Mouse (Mus musculus) limb, embryonic 12.5 days (tissue): ENCODE measurements around the gene Slc6a12. TPM values are rescaled to one million over a fixed set of nuclear protein-coding genes. Genes with fewer than 3 reads are reported as not detected.
A peak's percentile ranks its signal among the peaks of the same experiment; 100 is the strongest.

Experiments
- ATAC-seq: fragments of 200-750 bp; cut with Nextera tagmentation; 2 replicates; pipeline ENCODE4 v1.8.0; 2017; ENCODE audit warnings: low read depth, moderate TSS enrichment; ENCODE audit not compliant: insufficient number of reproducible peaks, insufficient read depth, low FRiP score, low TSS enrichment
- H3K27ac ChIP-seq: fragments of 300-500 bp; sonication (generic); 2 replicates; pipeline ENCODE4 v1.5.1; 2016; ENCODE audit warnings: mild to moderate bottlenecking, moderate library complexity
- H3K27me3 ChIP-seq: fragments of 300-500 bp; sonication (generic); 2 replicates; pipeline ENCODE4 v1.6.1; 2016; ENCODE audit warnings: mild to moderate bottlenecking, moderate library complexity
- H3K36me3 ChIP-seq: fragments of 300-500 bp; sonication (generic); 2 replicates; pipeline ENCODE4 v1.6.1; 2016; ENCODE audit warnings: mild to moderate bottlenecking, moderate library complexity
- H3K4me1 ChIP-seq: fragments of 300-500 bp; sonication (generic); replicated peaks from 2 replicates; pipeline ENCODE4 v1.6.1; 2016
- H3K4me2 ChIP-seq: fragments of 300-500 bp; sonication (generic); 2 replicates; pipeline ENCODE4 v1.6.1; 2016; ENCODE audit warnings: mild to moderate bottlenecking, moderate library complexity
- H3K4me3 ChIP-seq: fragments of 300-500 bp; sonication (generic); replicated peaks from 2 replicates; pipeline ENCODE4 v1.5.1; 2016; ENCODE audit warnings: mild to moderate bottlenecking
- H3K9ac ChIP-seq: fragments of 300-500 bp; sonication (generic); replicated peaks from 2 replicates; pipeline ENCODE4 v1.6.1; 2016; ENCODE audit warnings: mild to moderate bottlenecking, moderate library complexity
- H3K9me3 ChIP-seq: fragments of 300-500 bp; sonication (generic); 2 replicates; pipeline ENCODE4 v1.6.1; 2016; ENCODE audit warnings: mild to moderate bottlenecking, moderate library complexity
- WGBS: fragments of 180-500 bp; shearing (Covaris S2); methylation state at CpG from one replicate; pipeline ENCODE4 v1.1.7; 2016; 5-methylcytosine and 5-hydroxymethylcytosine counted together
- polyA plus RNA-seq: library from polyadenylated mRNA; unstranded; fragments of >200 nt; fragmentation: Nextera tagmentation; extraction: Ambion mirVana; gene quantifications from 2 replicates; pipeline ENCODE4 v1.2.1, GENCODE M21; 2016

Gene Slc6a12
- polyA plus RNA-seq = not detected in 2 replicates

DNA sequence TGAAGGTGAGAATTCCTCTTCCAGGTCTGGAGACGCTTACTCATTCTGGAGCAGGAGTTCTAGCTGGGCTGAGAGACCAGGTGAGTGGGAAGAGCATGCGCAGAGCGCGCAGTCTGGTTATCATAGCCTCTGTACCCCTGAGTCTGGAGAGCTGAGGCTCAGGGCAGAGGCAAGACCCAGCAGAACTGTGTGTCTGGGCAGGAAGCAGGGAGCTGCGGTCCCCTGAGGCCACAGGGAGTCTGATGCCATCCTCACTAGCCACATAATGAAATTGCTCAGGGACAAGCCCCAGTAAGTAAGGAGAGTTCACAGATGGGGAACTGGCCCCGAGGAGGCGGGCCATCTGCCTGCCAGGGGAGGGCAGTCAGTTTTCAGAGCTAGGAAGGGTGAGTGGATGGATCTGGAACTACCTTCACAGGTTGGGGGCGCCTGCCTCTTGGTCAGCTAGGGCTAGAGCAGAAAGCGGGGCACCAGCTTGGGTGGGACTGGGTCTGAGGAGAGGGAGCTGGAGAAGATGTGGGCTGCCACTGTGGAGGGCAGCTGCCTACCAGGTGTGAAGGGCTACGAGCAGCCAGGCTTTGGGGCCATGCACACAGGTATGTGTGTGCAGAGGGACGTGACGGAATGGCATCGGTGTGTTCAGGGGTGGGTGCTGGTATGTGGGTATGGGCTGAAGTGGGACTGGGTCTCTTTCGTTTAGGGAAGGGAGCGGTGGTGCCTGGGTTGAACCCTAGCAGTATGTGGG, at the start of gene Slc6a12:
Slc6a12 (plus strand) TSS at position 51 of the 745 bp plus-strand sequence.
- no peak; the same call in 1 of the 2 replicates for ATAC-seq
- Histone ChIP-seq H3K4me2 (no peak within 1 kb of the TSS), H3K4me3 (no peak within 1 kb of the TSS), H3K9me3 (no peaks in the 10 kb centered on the region), H3K27ac (no peak within 1 kb of the TSS), H3K36me3 (no peaks in the 10 kb centered on the region), H3K9ac (no peak within 1 kb of the TSS), H3K4me1 (peaks cover 16% of the 10 kb centered on the region; the same call in 1 of the 2 replicates), H3K27me3 (peaks cover 8% of the 10 kb centered on the region; the same call in 1 of the 2 replicates)
- WGBS = 63% methylated on average over 15 of the region's 15 CpGs

DNA sequence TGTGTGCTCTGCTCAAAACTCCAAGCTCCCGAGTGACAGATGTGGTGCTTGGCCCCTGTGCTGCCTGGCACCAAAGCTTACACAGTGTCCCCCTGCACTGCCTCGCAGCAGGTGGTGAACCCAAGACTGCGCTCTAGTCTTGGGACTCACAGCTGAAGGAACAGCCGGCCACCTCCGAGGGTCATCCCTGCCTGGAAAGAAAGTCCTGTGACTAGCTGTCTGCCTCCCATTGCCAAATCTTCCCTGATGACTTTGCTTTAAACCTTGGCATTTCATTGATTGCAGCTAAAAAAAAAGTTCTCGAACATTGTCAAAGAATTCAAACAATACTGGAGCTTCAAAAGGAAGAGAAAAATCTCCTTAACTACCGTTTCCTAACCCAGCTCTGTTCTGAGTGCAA, 43.6 kb upstream of the Slc6a12 start:
- Histone ChIP-seq H3K9ac (no peak overlapping the region), H3K4me1 (peaks cover 12% of the 10 kb centered on the region), H3K27ac (no peak overlapping the region), H3K4me2 (no peak overlapping the region), H3K36me3 (no peaks in the 10 kb centered on the region), H3K27me3 (peaks cover 3% of the 10 kb centered on the region; the same call in 1 of the 2 replicates), H3K9me3 (no peaks in the 10 kb centered on the region), H3K4me3 (no peak overlapping the region)
- WGBS = 58% methylated on average over 7 of the region's 7 CpGs
- no peak for ATAC-seq

DNA sequence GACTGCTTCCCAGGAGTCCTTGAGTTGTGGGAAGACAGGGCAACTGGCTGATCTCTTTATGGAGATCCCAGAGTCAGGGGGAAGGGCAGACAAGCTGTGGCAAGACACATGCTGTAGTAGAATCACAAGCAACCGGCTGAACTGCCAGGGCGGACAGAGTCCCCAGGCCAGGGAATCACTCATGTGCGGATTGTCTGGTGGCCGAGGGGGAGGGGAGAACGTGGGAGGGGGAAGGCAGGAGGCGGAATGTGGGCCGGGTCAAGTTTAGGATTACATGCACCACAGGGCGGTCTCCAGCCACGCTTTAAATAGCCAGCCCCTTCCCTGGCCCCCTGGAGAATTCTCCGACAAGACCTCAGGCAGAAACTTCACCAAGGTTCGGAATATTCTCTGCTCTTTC, 42.9 kb upstream of the Slc6a12 start, which contains the start of gene Slc6a13:
Slc6a13 (plus strand) TSS at position 274 of the 400 bp plus-strand sequence.
- Histone ChIP-seq H3K36me3 (no peaks in the 10 kb centered on the region), H3K4me2 (peak within 1 kb of the TSS; percentile 43), H3K4me1 (peaks cover 12% of the 10 kb centered on the region), H3K27ac (no peak within 1 kb of the TSS), H3K4me3 (peak within 1 kb of the TSS; percentile 18; the same call in 1 of the 2 replicates), H3K27me3 (peaks cover 3% of the 10 kb centered on the region; the same call in 1 of the 2 replicates), H3K9ac (no peak within 1 kb of the TSS), H3K9me3 (no peaks in the 10 kb centered on the region)
- 4% methylated on average over 11 of the region's 11 CpGs for WGBS
- ATAC-seq = peak; percentile 72; the same call in 1 of the 2 replicates

DNA sequence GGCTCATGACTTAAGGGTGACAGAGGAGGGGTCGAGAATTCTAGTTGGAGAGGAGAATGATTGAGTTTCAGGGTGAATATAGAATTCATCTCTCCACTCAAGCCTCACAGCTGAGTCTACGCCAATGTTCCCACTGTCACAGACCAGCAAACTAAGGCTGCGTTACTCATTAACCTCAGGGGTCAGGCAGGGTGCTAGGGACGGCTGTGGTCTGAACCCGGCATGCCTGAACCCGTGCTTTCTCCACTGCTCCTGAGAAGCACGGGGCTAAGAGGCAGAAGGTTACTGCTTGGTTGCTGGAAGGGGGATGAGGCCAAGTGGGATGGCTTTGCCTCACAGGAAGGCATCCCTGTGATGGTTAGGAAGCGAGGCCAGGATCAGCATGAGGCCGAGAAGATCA, 42.4 kb upstream of the Slc6a12 start:
- peaks cover 3% of the 10 kb centered on the region; the same call in 1 of the 2 replicates for H3K27me3 ChIP-seq
- no peak overlapping the region for H3K27ac ChIP-seq
- H3K9me3 ChIP-seq = no peaks in the 10 kb centered on the region
- peak overlapping the region; percentile 43 for H3K4me2 ChIP-seq
- H3K36me3 ChIP-seq = no peaks in the 10 kb centered on the region
- no peak overlapping the region for H3K4me3 ChIP-seq
- 49% methylated on average over 9 of the region's 9 CpGs for WGBS
- peaks cover 12% of the 10 kb centered on the region for H3K4me1 ChIP-seq
- ATAC-seq = no peak
- H3K9ac ChIP-seq = no peak overlapping the region

DNA sequence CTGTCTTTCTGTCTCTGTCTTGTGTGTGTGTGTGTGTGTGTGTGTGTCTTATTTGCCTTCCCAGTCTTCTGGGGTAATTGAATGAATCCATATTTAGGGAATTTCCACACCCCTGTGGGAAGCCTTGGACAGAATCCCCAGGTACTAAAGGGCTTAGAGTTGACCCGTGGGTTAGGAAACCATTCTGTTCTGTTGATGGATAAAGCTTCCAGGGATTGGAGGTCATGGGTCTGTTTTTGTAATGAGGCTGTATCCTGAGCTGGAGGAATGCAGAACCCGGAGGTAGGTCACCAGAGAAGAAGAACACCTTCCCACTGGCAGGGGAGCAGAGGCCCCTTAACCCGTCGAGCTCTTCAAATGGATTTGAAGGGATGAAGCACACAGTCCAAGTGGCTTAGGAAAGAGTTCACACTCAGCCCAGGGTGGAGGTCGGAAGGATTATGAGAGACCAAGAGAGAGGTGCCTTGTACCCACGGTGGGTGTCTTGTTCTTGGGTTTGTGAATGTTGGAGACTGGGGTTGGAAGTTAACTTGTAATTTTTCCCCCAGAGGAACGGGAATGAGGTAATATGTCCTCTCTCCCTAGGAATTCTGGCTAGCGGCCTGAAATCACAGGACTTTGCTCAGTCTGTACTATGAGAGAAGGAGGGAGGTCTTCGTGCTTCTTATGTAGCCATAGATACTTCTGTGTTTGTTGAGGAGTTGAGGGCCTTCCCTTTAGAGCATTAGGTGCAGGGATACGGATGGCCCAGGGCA, 39.2 kb upstream of the Slc6a12 start:
- H3K9ac ChIP-seq = no peak overlapping the region
- H3K4me2 ChIP-seq = no peak overlapping the region
- H3K27ac ChIP-seq = no peak overlapping the region
- no peaks in the 10 kb centered on the region for H3K36me3 ChIP-seq
- H3K4me1 ChIP-seq = peaks cover 12% of the 10 kb centered on the region
- no peaks in the 10 kb centered on the region; the same call in 1 of the 2 replicates for H3K27me3 ChIP-seq
- no peak overlapping the region for H3K4me3 ChIP-seq
- no peak for ATAC-seq
- no peaks in the 10 kb centered on the region for H3K9me3 ChIP-seq
- WGBS = 73% methylated on average over 10 of the region's 10 CpGs

DNA sequence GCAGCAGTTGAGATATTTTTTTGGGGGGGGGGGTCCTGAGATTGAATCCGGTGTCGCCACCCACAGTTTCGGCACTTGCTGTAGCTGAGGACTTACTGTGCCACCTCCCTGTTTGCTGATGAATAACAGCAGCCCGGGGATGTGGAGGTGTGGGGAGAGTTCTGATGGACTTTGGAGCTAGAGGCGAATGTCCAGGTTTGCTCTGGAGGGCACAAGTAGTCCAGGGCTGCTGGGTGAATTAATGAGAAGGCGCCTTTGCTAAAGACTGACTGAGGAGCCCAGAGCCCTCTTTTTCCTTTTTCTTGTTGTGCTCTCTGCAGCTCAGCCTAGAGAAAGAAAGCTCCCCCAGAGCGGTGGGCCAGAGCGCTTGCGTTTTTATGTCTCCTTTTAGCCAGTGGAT, 38.2 kb upstream of the Slc6a12 start:
- Histone ChIP-seq H3K4me1 (peaks cover 11% of the 10 kb centered on the region), H3K27me3 (no peaks in the 10 kb centered on the region; the same call in 1 of the 2 replicates), H3K27ac (no peak overlapping the region), H3K9me3 (no peaks in the 10 kb centered on the region), H3K36me3 (no peaks in the 10 kb centered on the region), H3K4me3 (no peak overlapping the region), H3K4me2 (no peak overlapping the region), H3K9ac (no peak overlapping the region)
- 84% methylated on average over 9 of the region's 9 CpGs for WGBS
- ATAC-seq = no peak

DNA sequence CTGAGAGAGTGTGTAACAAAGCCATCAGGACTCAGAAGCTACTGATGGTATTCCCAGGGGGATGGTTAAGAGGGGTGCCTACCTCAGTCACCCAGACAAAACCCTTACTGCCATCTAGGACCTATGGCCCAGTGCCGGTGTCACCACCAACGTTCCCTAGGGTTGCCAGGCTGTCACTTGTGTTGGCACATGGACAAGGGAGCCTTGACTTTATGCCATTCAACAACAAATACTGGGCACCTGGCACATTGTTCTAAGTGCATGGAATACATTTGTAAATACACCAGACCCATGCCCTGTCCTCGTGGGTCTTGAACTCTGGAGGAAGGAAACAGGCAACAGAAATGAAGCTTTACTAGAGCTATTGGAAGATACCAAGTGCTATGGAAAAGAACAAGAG, 37.3 kb upstream of the Slc6a12 start:
- H3K9ac ChIP-seq = no peak overlapping the region
- no peak overlapping the region for H3K4me2 ChIP-seq
- H3K27me3 ChIP-seq = no peaks in the 10 kb centered on the region; the same call in 1 of the 2 replicates
- no peaks in the 10 kb centered on the region for H3K9me3 ChIP-seq
- H3K36me3 ChIP-seq = no peaks in the 10 kb centered on the region
- no peak overlapping the region for H3K27ac ChIP-seq
- 91% methylated on average over 3 of the region's 3 CpGs for WGBS
- no peak overlapping the region for H3K4me3 ChIP-seq
- no peak for ATAC-seq
- peaks cover 2% of the 10 kb centered on the region; the same call in 1 of the 2 replicates for H3K4me1 ChIP-seq

DNA sequence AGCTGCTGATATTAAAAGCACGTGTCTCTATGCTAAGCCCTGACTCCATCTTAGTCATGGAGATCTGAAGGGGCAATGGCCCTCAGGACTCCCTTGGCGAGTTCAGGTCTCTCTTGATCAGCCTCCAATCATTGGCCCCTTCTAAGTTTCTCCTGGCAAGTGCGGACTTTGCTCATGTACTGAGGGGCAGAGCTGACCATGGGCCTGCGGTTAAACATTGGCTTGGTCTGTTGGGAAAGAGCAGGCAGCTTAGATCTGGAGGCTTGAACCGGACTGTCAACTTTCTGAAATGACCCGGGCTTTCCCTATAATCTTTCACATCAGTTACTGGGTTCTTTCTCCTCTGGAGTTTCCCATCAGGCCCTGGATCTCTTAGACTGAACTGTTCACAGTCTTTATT, 31.9 kb upstream of the Slc6a12 start:
- WGBS = 85% methylated on average over 6 of the region's 6 CpGs
- H3K27ac ChIP-seq = no peak overlapping the region
- H3K27me3 ChIP-seq = no peaks in the 10 kb centered on the region
- no peaks in the 10 kb centered on the region for H3K4me1 ChIP-seq
- no peak overlapping the region for H3K4me3 ChIP-seq
- no peak overlapping the region for H3K4me2 ChIP-seq
- ATAC-seq = no peak
- no peaks in the 10 kb centered on the region for H3K36me3 ChIP-seq
- no peak overlapping the region for H3K9ac ChIP-seq
- no peaks in the 10 kb centered on the region for H3K9me3 ChIP-seq

DNA sequence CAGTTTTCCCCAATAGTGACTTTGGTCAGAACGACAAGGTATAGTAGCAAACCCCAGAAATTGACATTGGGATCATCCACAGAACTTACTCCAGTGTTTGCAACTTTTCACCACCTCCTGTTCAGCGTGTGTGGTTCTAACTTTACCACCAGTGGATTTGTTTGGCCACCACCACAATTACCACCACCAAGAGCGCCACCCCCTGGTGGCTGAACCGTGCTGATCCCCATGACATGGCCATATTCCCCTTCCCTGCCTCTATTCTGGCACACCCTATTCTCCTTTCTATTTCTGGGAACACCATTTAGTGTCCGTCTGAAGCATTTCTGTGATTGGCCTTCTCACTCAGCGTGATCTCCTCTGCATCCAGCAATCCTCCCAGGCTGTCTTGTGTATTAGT, 23.8 kb upstream of the Slc6a12 start:
- H3K4me3 ChIP-seq = no peak overlapping the region
- H3K36me3 ChIP-seq = no peaks in the 10 kb centered on the region
- no peak for ATAC-seq
- no peaks in the 10 kb centered on the region for H3K9me3 ChIP-seq
- H3K4me2 ChIP-seq = no peak overlapping the region
- no peak overlapping the region for H3K9ac ChIP-seq
- no peaks in the 10 kb centered on the region for H3K4me1 ChIP-seq
- no peak overlapping the region for H3K27ac ChIP-seq
- no peaks in the 10 kb centered on the region for H3K27me3 ChIP-seq
- 66% methylated on average over 6 of the region's 6 CpGs for WGBS

DNA sequence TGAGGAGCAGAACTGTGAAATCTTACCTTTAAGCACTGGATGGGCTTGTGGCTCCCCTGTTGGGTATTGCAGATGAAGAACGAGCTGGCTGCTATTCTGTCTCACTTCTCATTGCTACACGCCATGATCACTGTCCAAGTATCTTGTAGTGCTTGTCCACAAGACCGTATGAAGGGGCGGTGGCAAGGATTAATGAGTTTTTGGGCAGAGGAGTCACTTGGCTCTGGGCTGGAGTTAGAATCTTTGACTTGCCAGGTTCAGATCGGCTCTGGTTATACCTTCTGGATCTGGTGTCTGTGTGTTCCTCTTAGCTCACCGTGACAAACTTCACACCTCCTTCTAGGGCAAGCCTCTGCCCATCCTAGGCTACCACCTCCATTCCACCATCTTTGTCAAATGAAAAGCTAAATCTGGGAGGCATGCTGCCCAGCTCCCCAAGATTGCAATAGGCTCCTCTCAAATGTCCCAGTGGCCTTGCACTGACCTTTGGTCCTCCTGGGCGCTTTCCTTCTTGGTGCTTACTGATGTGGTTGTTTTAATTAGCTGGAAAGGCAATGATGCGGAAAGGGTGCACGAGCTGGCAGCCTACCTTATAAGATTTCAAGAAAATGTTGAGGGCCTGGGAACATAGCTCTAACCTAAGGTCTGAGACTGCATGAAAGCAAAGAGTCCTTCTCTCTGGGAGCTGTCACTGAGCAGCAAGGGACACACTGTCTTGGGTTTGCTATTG, 20.3 kb upstream of the Slc6a12 start:
- no peak for ATAC-seq

DNA sequence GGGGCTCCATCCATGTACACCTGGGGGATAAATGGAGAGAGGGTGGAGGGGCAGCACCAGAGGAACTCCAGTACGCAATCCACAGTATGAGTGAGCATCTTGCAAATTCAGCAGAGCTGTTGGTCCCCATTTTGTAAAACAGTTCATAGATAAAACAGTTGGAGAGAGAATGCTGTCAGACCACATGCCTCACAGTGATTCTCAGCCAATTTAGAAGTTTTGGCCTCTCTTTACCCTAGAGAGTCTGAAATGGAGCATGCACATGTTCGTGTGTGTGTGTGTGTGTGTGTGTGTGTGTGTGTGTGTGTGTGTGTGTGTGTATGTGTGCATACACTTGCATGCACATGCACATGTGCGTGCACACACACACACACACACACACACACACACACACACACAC, 17.6 kb upstream of the Slc6a12 start:
- peaks cover 11% of the 10 kb centered on the region for H3K4me1 ChIP-seq
- H3K9me3 ChIP-seq = no peaks in the 10 kb centered on the region
- H3K9ac ChIP-seq = no peak overlapping the region
- H3K27ac ChIP-seq = no peak overlapping the region
- H3K4me2 ChIP-seq = no peak overlapping the region
- no peak for ATAC-seq
- WGBS = 85% methylated on average over 2 of the region's 3 CpGs
- H3K36me3 ChIP-seq = no peaks in the 10 kb centered on the region
- no peaks in the 10 kb centered on the region for H3K27me3 ChIP-seq
- H3K4me3 ChIP-seq = no peak overlapping the region

More for the DNA sequence above, 20.3 kb upstream of the Slc6a12 start:
- Histone ChIP-seq H3K9me3 (no peaks in the 10 kb centered on the region), H3K27ac (no peak overlapping the region), H3K4me2 (no peak overlapping the region), H3K9ac (no peak overlapping the region), H3K4me1 (no peaks in the 10 kb centered on the region; the same call in 1 of the 2 replicates), H3K4me3 (no peak overlapping the region), H3K27me3 (no peaks in the 10 kb centered on the region), H3K36me3 (no peaks in the 10 kb centered on the region)
- WGBS = 79% methylated on average over 9 of the region's 9 CpGs
